Mouse (Mus musculus) liver, adult 2 months (tissue): ENCODE results near the gene Mettl17.

Experiments
- CTCF ChIP-seq: fragments of 200-500 bp; IDR thresholded peaks from 2 replicates; pipeline ENCODE4 v1.5.1; 2011; ENCODE audit warnings: low read depth, low read length, control low read depth
- POLR2A ChIP-seq: fragments of 200-500 bp; IDR thresholded peaks from 2 replicates; pipeline ENCODE4 v1.6.1; 2011; ENCODE audit warnings: low read length, control low read depth; ENCODE audit not compliant: insufficient read depth; ENCODE audit errors: extremely low read depth

GRCm38 (mm10) chr14:51930824-51931223 is 46.2 kb downstream of the Mettl17 start:
- peak; percentile 53; the same call in 1 of the 2 replicates for TF ChIP-seq CTCF
- no peak for TF ChIP-seq POLR2A
